Mouse (Mus musculus): ENCODE results near the gene Atad3a.

DNA sequence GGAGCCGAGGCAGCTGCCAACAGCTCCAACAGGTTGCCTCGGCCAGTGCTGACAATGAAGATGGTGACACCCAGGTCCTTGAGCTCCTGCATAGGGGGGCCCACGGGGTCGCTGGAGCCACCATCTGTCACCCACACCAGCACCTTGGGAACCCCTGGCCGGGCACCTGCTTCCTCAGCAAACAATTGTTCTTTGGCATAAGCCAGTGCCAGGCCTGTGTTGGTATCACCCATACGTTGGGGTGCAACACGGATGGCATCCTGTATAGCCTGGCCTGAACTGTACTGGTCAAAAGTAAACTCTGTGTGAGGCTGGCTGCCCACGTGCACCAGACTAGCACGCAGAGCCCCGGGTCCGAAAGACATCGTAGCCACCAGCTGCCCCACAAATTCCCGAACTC is 11.9 kb upstream of the Atad3a start:
- TF ChIP-seq GATA1 (IDR thresholded peaks at IDR 0.05; ENCODE audit: borderline replicate concordance, low read length), result no peak
- TF ChIP-seq FLI1 (IDR thresholded peaks at IDR 0.05; ENCODE audit: low read length), result no peak

Measured in megakaryocyte, embryonic 14.5 days (primary cell).